Mouse (Mus musculus) ES-E14 (cell line): Measurements from ENCODE around the gene Nos2.

Source experiments
- CHD2 ChIP-seq: IDR thresholded peaks from 2 replicates; pipeline ENCODE4 v1.6.1; 2014; ENCODE audit warnings: mild to moderate bottlenecking, low read depth, low read length, inconsistent platforms
- HCFC1 ChIP-seq: IDR thresholded peaks from 2 replicates; pipeline ENCODE4 v1.6.1; 2012; ENCODE audit warnings: low read length, inconsistent platforms, borderline replicate concordance; ENCODE audit not compliant: insufficient read depth
- ZC3H11A ChIP-seq: IDR thresholded peaks from 2 replicates; pipeline ENCODE4 v1.6.1; 2012; ENCODE audit warnings: low read depth, mild to moderate bottlenecking, inconsistent platforms, low read length, borderline replicate concordance
- ZNF384 ChIP-seq: IDR thresholded peaks from 2 replicates; pipeline ENCODE4 v1.6.1; 2012; ENCODE audit warnings: low read depth, low read length, inconsistent platforms

- TF ChIP-seq CHD2, result no peak
- no peak for TF ChIP-seq ZNF384
- TF ChIP-seq HCFC1, result no peak
- no peak for TF ChIP-seq ZC3H11A
These were observed 50.5 kb downstream of the Nos2 start for GRCm38 (mm10) chr11:78971096-78971495.
